Mouse (Mus musculus) heart, adult 8-10 months (tissue): ENCODE results near the gene Flt3l. TPM values are rescaled to one million over a fixed set of nuclear protein-coding genes. Genes with fewer than 3 reads are reported as not detected.
"Not testable (repeated sequence)": the region's sequence is repeated elsewhere in the genome, so short reads cannot be mapped to it uniquely, and the experiment has no call there.

Source experiments
- DNase-seq: peaks from one replicate; pipeline ENCODE4 v3.0.0; 2022; ENCODE audit warnings: low spot score
- total RNA-seq, 4 experiments: library from RNA; stranded (reverse); gene quantifications; 2 replicates each; pipeline ENCODE4 v1.2.4; 2022

Flt3l gene
- total RNA-seq, result 1 to 10 TPM; 6.1 to 7.9 (median 6.5) TPM

- peak; percentile 97 for DNase-seq
These were observed at the start of gene Flt3l, which contains the start of gene Gm45713 for GRCm38 (mm10) chr7:45135993-45136567. Flt3l (minus strand) TSS chr7:45136432. Gm45713 (minus strand) TSS chr7:45136231.

GRCm38 (mm10) chr7:45185921-45186320, 49.7 kb upstream of the Flt3l start:
- DNase-seq, result no peak

- no peak for DNase-seq
These were observed 47.4 kb upstream of the Flt3l start for GRCm38 (mm10) chr7:45183672-45184071.

- DNase-seq, result no peak
These were observed 46.4 kb upstream of the Flt3l start for GRCm38 (mm10) chr7:45182606-45183005.

- DNase-seq, result peak; percentile 88
These were observed 46.0 kb upstream of the Flt3l start for GRCm38 (mm10) chr7:45182199-45182601.

- DNase-seq, result no peak
These were observed 45.3 kb upstream of the Flt3l start for GRCm38 (mm10) chr7:45181540-45181939.

GRCm38 (mm10) chr7:45180896-45181477, 44.8 kb upstream of the Flt3l start, which contains the start of gene Pth2:
Pth2 (plus strand) TSS chr7:45180995.
- no peak for DNase-seq

- DNase-seq, result no peak
These were observed 43.2 kb upstream of the Flt3l start, which contains the start of gene Gfy for GRCm38 (mm10) chr7:45179469-45179868. Gfy (minus strand) TSS chr7:45179569.

- no peak for DNase-seq
These were observed 42.3 kb upstream of the Flt3l start for GRCm38 (mm10) chr7:45178550-45178949.

GRCm38 (mm10) chr7:45176356-45176755, 40.1 kb upstream of the Flt3l start:
- DNase-seq, result no peak

- DNase-seq, result no peak
These were observed 39.7 kb upstream of the Flt3l start for GRCm38 (mm10) chr7:45175929-45176328.

GRCm38 (mm10) chr7:45175398-45175797, 39.2 kb upstream of the Flt3l start:
- DNase-seq, result no peak

GRCm38 (mm10) chr7:45174567-45175280, 38.5 kb upstream of the Flt3l start:
- no peak for DNase-seq

GRCm38 (mm10) chr7:45173772-45174171, 37.5 kb upstream of the Flt3l start:
- DNase-seq, result not testable (repeated sequence)

- DNase-seq, result no peak
These were observed 36.7 kb upstream of the Flt3l start for GRCm38 (mm10) chr7:45172974-45173373.

- no peak for DNase-seq
These were observed 33.3 kb upstream of the Flt3l start for GRCm38 (mm10) chr7:45169495-45169894.

- no peak for DNase-seq
These were observed 32.4 kb upstream of the Flt3l start for GRCm38 (mm10) chr7:45168656-45169055.

GRCm38 (mm10) chr7:45167761-45168445, 31.7 kb upstream of the Flt3l start:
- DNase-seq, result no peak

GRCm38 (mm10) chr7:45166950-45167401, 30.7 kb upstream of the Flt3l start:
- DNase-seq, result no peak

GRCm38 (mm10) chr7:45165701-45166100, 29.5 kb upstream of the Flt3l start:
- DNase-seq, result no peak

GRCm38 (mm10) chr7:45164833-45165232, 28.6 kb upstream of the Flt3l start:
- no peak for DNase-seq
